Mouse (Mus musculus): ENCODE data around the gene Phlda2.

Phlda2 gene

DNA sequence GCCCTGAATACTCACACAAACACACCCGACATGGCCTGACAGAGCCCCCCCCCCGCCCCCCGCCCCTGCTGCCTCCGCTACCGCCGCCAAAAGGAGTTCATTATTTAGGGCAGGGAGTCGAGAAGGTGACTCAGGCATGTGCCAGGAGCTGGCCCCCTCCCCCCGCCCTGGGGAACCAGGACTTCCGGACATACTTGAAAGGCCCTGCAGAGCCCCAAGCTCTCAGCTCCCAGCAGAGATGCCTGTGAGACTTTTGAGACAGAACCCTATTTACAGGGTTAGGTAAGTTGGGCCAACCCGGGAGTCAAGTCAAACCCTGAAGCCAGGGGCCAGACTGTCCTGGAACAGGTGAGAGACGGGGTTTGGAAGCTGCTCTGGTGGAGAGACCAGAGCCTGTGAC lies 41.0 kb downstream of the Phlda2 start:
- no peak for DNase-seq (ENCODE audit: low spot score)

GRCm38 (mm10) chr7:143461294-143461870 lies 41.6 kb downstream of the Phlda2 start:
- DNase-seq (ENCODE audit: low spot score): no peak

DNA sequence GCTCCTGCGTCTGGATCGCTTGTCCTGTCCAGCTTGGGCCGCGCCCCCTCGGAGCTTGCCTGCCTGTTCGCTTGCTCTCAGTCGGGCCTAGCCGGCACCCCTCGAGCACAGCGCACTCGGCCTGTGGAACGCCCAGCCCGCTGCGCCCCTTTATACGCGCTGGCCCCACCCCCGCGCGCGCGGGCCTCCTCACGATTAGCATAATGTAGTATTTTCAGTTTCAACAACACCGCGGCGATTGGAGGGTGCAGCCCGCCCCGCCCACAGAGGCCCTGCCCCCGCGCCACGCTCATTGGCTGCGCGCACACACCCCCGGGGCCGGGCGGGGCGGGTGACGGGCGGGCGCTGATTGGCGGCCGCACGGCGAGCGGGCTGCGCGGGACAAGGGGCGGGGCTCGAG lies 42.1 kb downstream of the Phlda2 start, which contains the start of gene Cdkn1c:
TSS of gene Cdkn1c (minus strand) at position 177 of the 400 bp plus-strand sequence.
- DNase-seq (ENCODE audit: low spot score): peak; percentile 92

- no peak for DNase-seq (ENCODE audit: low spot score)
These were observed 42.6 kb downstream of the Phlda2 start for GRCm38 (mm10) chr7:143460217-143460834.

GRCm38 (mm10) chr7:143459332-143460211 lies 43.4 kb downstream of the Phlda2 start:
- DNase-seq (ENCODE audit: low spot score): peak; percentile 24

GRCm38 (mm10) chr7:143458963-143459331 lies 44.0 kb downstream of the Phlda2 start:
- no peak for DNase-seq (ENCODE audit: low spot score)

Measured in lung, postnatal 25 days (tissue).